Mouse (Mus musculus) midbrain, embryonic 11.5 days (tissue): ENCODE measurements at regions not wholly inside any gene's neighbourhood (a gene's known extent, or its start where the extent isn't known, plus 50 kb on each side); places are given as distances from the start of the nearest gene placed in this dataset.

Experiments
- ATAC-seq: fragments of 200-750 bp; cut with Nextera tagmentation; 2 replicates; pipeline ENCODE4 v1.8.0; 2017; ENCODE audit warnings: moderate TSS enrichment, moderate library complexity; ENCODE audit not compliant: low FRiP score
- DNase-seq: peaks from one replicate; pipeline ENCODE4 v3.0.0; 2015; ENCODE audit warnings: low spot score; ENCODE audit errors: missing footprints
- H3K27ac ChIP-seq: fragments of 300-500 bp; sonication (generic); 2 replicates; pipeline ENCODE4 v1.5.1; 2014; ENCODE audit warnings: low read depth, low read length
- H3K27me3 ChIP-seq: fragments of 300-500 bp; sonication (generic); 2 replicates; pipeline ENCODE4 v1.6.1; 2014; ENCODE audit warnings: mild to moderate bottlenecking, low read length, moderate library complexity, mixed read lengths; ENCODE audit not compliant: control insufficient read depth, insufficient read depth
- H3K36me3 ChIP-seq: fragments of 300-500 bp; sonication (generic); 2 replicates; pipeline ENCODE4 v1.6.1; 2014; ENCODE audit warnings: mild to moderate bottlenecking, low read length, moderate library complexity, mixed read lengths; ENCODE audit not compliant: control insufficient read depth, insufficient read depth
- H3K4me1 ChIP-seq: fragments of 300-500 bp; sonication (generic); 2 replicates; pipeline ENCODE4 v1.6.1; 2014; ENCODE audit warnings: low read length; ENCODE audit not compliant: control insufficient read depth, insufficient read depth
- H3K4me2 ChIP-seq: fragments of 300-500 bp; sonication (generic); 2 replicates; pipeline ENCODE4 v1.6.1; 2014; ENCODE audit warnings: mild to moderate bottlenecking, moderate library complexity
- H3K4me3 ChIP-seq: fragments of 300-500 bp; sonication (generic); 2 replicates; pipeline ENCODE4 v1.5.1; 2014; ENCODE audit warnings: low read depth, low read length
- H3K9ac ChIP-seq: fragments of 300-500 bp; sonication (generic); 2 replicates; pipeline ENCODE4 v1.6.1; 2014; ENCODE audit warnings: low read length
- H3K9me3 ChIP-seq: fragments of 300-500 bp; sonication (generic); 2 replicates; pipeline ENCODE4 v1.6.1; 2016; ENCODE audit warnings: low read length; ENCODE audit not compliant: control insufficient read depth
- WGBS: fragments of 180-500 bp; shearing (Covaris S2); extraction: QIAGEN DNeasy Blood & Tissue Kit; methylation state at CpG from one replicate; pipeline ENCODE4 v1.1.7; 2014; 5-methylcytosine and 5-hydroxymethylcytosine counted together

GRCm38 (mm10) chr3:149152312-149152711 lies 162.0 kb upstream of the Adgrl2 start:
- Histone ChIP-seq H3K36me3 (no peaks in the 10 kb centered on the region), H3K4me1 (no peaks in the 10 kb centered on the region), H3K9me3 (no peaks in the 10 kb centered on the region), H3K27me3 (no peaks in the 10 kb centered on the region), H3K27ac (no peak overlapping the region), H3K4me3 (no peak overlapping the region), H3K9ac (no peak overlapping the region), H3K4me2 (no peak overlapping the region)
- ATAC-seq (no peak), DNase-seq (peak; percentile 54)
- WGBS: 80% methylated on average over 4 of the region's 4 CpGs

- Histone ChIP-seq H3K36me3 (no peaks in the 10 kb centered on the region), H3K27me3 (no peaks in the 10 kb centered on the region), H3K4me1 (no peaks in the 10 kb centered on the region), H3K27ac (no peak overlapping the region), H3K9ac (no peak overlapping the region), H3K9me3 (no peaks in the 10 kb centered on the region), H3K4me3 (no peak overlapping the region), H3K4me2 (no peak overlapping the region)
- 89% methylated on average over 3 of the region's 3 CpGs for WGBS
- DNase-seq (peak; percentile 65), ATAC-seq (no peak)
Measured at GRCm38 (mm10) chr3:149150796-149151195, 160.4 kb upstream of the Adgrl2 start.

- DNase-seq: peak; percentile 56
- 80% methylated on average over 8 of the region's 8 CpGs for WGBS
Measured at GRCm38 (mm10) chr3:149148608-149149007, 158.3 kb upstream of the Adgrl2 start.

GRCm38 (mm10) chr3:149147916-149148315 lies 157.6 kb upstream of the Adgrl2 start:
- ATAC-seq: no peak
- Histone ChIP-seq H3K4me2 (no peak overlapping the region), H3K4me3 (no peak overlapping the region), H3K4me1 (no peaks in the 10 kb centered on the region), H3K27me3 (no peaks in the 10 kb centered on the region), H3K27ac (no peak overlapping the region), H3K36me3 (no peaks in the 10 kb centered on the region), H3K9ac (no peak overlapping the region), H3K9me3 (no peaks in the 10 kb centered on the region)
- peak; percentile 61 for DNase-seq
- WGBS: 96% methylated on average over 6 of the region's 6 CpGs

More at GRCm38 (mm10) chr3:149148608-149149007, 158.3 kb upstream of the Adgrl2 start:
- Histone ChIP-seq H3K9me3 (no peaks in the 10 kb centered on the region), H3K4me1 (no peaks in the 10 kb centered on the region), H3K27ac (no peak overlapping the region), H3K27me3 (no peaks in the 10 kb centered on the region), H3K4me3 (no peak overlapping the region), H3K36me3 (no peaks in the 10 kb centered on the region), H3K4me2 (no peak overlapping the region), H3K9ac (no peak overlapping the region)
- no peak for ATAC-seq

GRCm38 (mm10) chr3:149146673-149147072 lies 156.3 kb upstream of the Adgrl2 start:
- Histone ChIP-seq H3K4me3 (no peak overlapping the region), H3K9me3 (no peaks in the 10 kb centered on the region), H3K9ac (no peak overlapping the region), H3K27me3 (no peaks in the 10 kb centered on the region), H3K27ac (no peak overlapping the region), H3K36me3 (no peaks in the 10 kb centered on the region), H3K4me2 (no peak overlapping the region), H3K4me1 (no peaks in the 10 kb centered on the region)
- ATAC-seq (no peak), DNase-seq (peak; percentile 60)
- WGBS: 70% methylated on average over 9 of the region's 9 CpGs

GRCm38 (mm10) chr3:149140461-149140860 lies 150.1 kb upstream of the Adgrl2 start:
- DNase-seq: no peak
- H3K4me2 ChIP-seq: no peak overlapping the region
- no peak overlapping the region for H3K9ac ChIP-seq
- no peak overlapping the region for H3K4me3 ChIP-seq
- ATAC-seq: no peak
- H3K27me3 ChIP-seq: no peaks in the 10 kb centered on the region
- no peak overlapping the region for H3K27ac ChIP-seq
- no peaks in the 10 kb centered on the region for H3K36me3 ChIP-seq
- no peaks in the 10 kb centered on the region for H3K9me3 ChIP-seq
- H3K4me1 ChIP-seq: no peaks in the 10 kb centered on the region
- WGBS: 85% methylated on average over 3 of the region's 3 CpGs

GRCm38 (mm10) chr3:149134028-149134938 lies 143.9 kb upstream of the Adgrl2 start:
- no peaks in the 10 kb centered on the region for H3K36me3 ChIP-seq
- DNase-seq: peak; percentile 89

GRCm38 (mm10) chr3:149118806-149119205 lies 128.5 kb upstream of the Adgrl2 start:
- Histone ChIP-seq H3K4me1 (no peaks in the 10 kb centered on the region), H3K4me2 (no peak overlapping the region), H3K27ac (no peak overlapping the region), H3K4me3 (no peak overlapping the region), H3K36me3 (no peaks in the 10 kb centered on the region), H3K9ac (no peak overlapping the region), H3K9me3 (no peaks in the 10 kb centered on the region), H3K27me3 (no peaks in the 10 kb centered on the region)
- ATAC-seq: no peak
- no peak for DNase-seq
- WGBS: 90% methylated on average over 5 of the region's 5 CpGs

More at GRCm38 (mm10) chr3:149134028-149134938, 143.9 kb upstream of the Adgrl2 start:
- no peaks in the 10 kb centered on the region for H3K27me3 ChIP-seq
- H3K4me1 ChIP-seq: peaks cover 6% of the 10 kb centered on the region
- no peaks in the 10 kb centered on the region for H3K9me3 ChIP-seq
- no peak overlapping the region for H3K4me3 ChIP-seq
- peak; percentile 77 for ATAC-seq
- H3K4me2 ChIP-seq: no peak overlapping the region
- 77% methylated on average over 9 of the region's 9 CpGs for WGBS
- no peak overlapping the region for H3K27ac ChIP-seq
- no peak overlapping the region for H3K9ac ChIP-seq

- H3K4me1 ChIP-seq: no peaks in the 10 kb centered on the region
- DNase-seq (no peak), ATAC-seq (no peak)
- H3K4me3 ChIP-seq: no peak overlapping the region
- H3K36me3 ChIP-seq: no peaks in the 10 kb centered on the region
- H3K27me3 ChIP-seq: no peaks in the 10 kb centered on the region
- no peaks in the 10 kb centered on the region for H3K9me3 ChIP-seq
- WGBS: 77% methylated on average over 4 of the region's 4 CpGs
- H3K27ac ChIP-seq: no peak overlapping the region
- H3K9ac ChIP-seq: no peak overlapping the region
- no peak overlapping the region for H3K4me2 ChIP-seq
Measured at GRCm38 (mm10) chr3:149117684-149118056, 127.3 kb upstream of the Adgrl2 start.
